Mouse (Mus musculus) retina, postnatal 7 days (tissue): Measurements from ENCODE around the gene Capn15.

ENCODE experiments used
- DNase-seq: peaks from one replicate; pipeline ENCODE4 v3.0.0-alpha.2; 2012; ENCODE audit warnings: low read depth, low spot score

Capn15 gene

GRCm38 (mm10) chr17:25956201-25956600, 29.4 kb downstream of the Capn15 start:
- no peak for DNase-seq

- no peak for DNase-seq
Measured at GRCm38 (mm10) chr17:25955736-25956135, 29.9 kb downstream of the Capn15 start.

- DNase-seq: no peak
Measured at GRCm38 (mm10) chr17:25954671-25955070, 30.9 kb downstream of the Capn15 start.

GRCm38 (mm10) chr17:25953161-25953560, 32.4 kb downstream of the Capn15 start:
- no peak for DNase-seq

- no peak for DNase-seq
Measured at GRCm38 (mm10) chr17:25951803-25952623, 33.6 kb downstream of the Capn15 start, which contains the start of gene A930017K11Rik. A930017K11Rik (minus strand) TSS chr17:25952565.

GRCm38 (mm10) chr17:25951225-25951802, 34.3 kb downstream of the Capn15 start:
- no peak for DNase-seq

GRCm38 (mm10) chr17:25950706-25951105, 34.9 kb downstream of the Capn15 start:
- DNase-seq: no peak

GRCm38 (mm10) chr17:25949981-25950380, 35.6 kb downstream of the Capn15 start:
- no peak for DNase-seq

GRCm38 (mm10) chr17:25948051-25948450, 37.5 kb downstream of the Capn15 start:
- no peak for DNase-seq

GRCm38 (mm10) chr17:25947576-25947975, 38.0 kb downstream of the Capn15 start:
- DNase-seq: no peak

GRCm38 (mm10) chr17:25946891-25947290, 38.7 kb downstream of the Capn15 start:
- no peak for DNase-seq

GRCm38 (mm10) chr17:25946349-25946748, 39.2 kb downstream of the Capn15 start:
- no peak for DNase-seq

- DNase-seq: no peak
Measured at GRCm38 (mm10) chr17:25945517-25946155, 40.0 kb downstream of the Capn15 start.

- no peak for DNase-seq
Measured at GRCm38 (mm10) chr17:25944366-25945163, 41.0 kb downstream of the Capn15 start, which contains the start of the genes Pigq and Nhlrc4. Pigq (minus strand) TSS chr17:25944936. Nhlrc4 (minus strand) TSS chr17:25944961.

GRCm38 (mm10) chr17:25943769-25944168, 41.8 kb downstream of the Capn15 start:
- DNase-seq: no peak

- DNase-seq: no peak
Measured at GRCm38 (mm10) chr17:25943221-25943620, 42.4 kb downstream of the Capn15 start.

- no peak for DNase-seq
Measured at GRCm38 (mm10) chr17:25942597-25943151, 42.9 kb downstream of the Capn15 start.

GRCm38 (mm10) chr17:25941511-25942241, 43.9 kb downstream of the Capn15 start:
- peak; percentile 55 for DNase-seq

GRCm38 (mm10) chr17:25934526-25934925, 51.1 kb downstream of the Capn15 start:
- DNase-seq: no peak

GRCm38 (mm10) chr17:25925348-25925747, 60.2 kb downstream of the Capn15 start:
- no peak for DNase-seq

- no peak for DNase-seq
Measured at GRCm38 (mm10) chr17:25922120-25922519, 63.5 kb downstream of the Capn15 start.
